Mouse (Mus musculus) c-Kit-positive CD71-positive TER-119-positive erythroid progenitor cells, embryonic 14.5 days (primary cell): ENCODE measurements around the gene Tmem200a.

Experiments used
- DNase-seq: peaks from one replicate; pipeline ENCODE4 v3.0.0-alpha.2; 2013; ENCODE audit warnings: low spot score

Tmem200a gene

GRCm38 (mm10) chr10:25877731-25878130 lies 201.1 kb downstream of the Tmem200a start:
- DNase-seq = no peak

DNA sequence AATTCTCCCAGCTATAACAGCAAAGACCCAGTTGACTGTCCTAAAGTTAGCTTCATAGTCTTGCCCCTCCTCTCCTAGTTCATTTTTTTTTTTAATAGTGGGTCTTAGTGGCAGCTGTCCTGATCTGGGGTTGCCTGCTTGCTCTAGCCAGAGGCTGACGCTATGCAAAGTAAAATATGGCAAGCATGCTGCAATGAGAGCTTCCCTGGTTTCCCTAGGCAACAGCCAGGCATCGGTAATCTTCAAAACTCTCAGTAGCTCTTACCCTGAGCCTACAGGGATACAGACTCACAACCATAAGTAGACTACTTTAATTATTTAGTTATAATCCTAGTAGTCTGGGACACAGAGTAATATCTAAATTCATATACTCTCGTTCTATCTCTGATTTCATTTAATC lies 202.0 kb downstream of the Tmem200a start:
- no peak for DNase-seq

GRCm38 (mm10) chr10:25868739-25869138 lies 210.1 kb downstream of the Tmem200a start:
- no peak for DNase-seq
